Mouse (Mus musculus): ENCODE measurements at regions not wholly inside any gene's neighbourhood (a gene's known extent, or its start where the extent isn't known, plus 50 kb on each side); places are given as distances from the start of the nearest gene placed in this dataset.

GRCm38 (mm10) chr14:87612871-87613270 lies 196.4 kb downstream of the Tdrd3 start:
- TF ChIP-seq POLR2A (IDR thresholded peaks at IDR 0.05; ENCODE audit: borderline replicate concordance, extremely low read depth, insufficient read depth, insufficient read length, poor library complexity, severe bottlenecking) (no peak), CTCF (IDR thresholded peaks at IDR 0.05; ENCODE audit: borderline replicate concordance, extremely low read depth, insufficient read depth, insufficient read length) (no peak)

Data from brain, embryonic 14.5 days (tissue).